Mouse (Mus musculus): ENCODE measurements around the gene Phactr3. TPM values are rescaled to one million over a fixed set of nuclear protein-coding genes. Genes with fewer than 3 reads are reported as not detected.
"Not testable (repeated sequence)": the region's sequence is repeated elsewhere in the genome, so short reads cannot be mapped to it uniquely, and the experiment has no call there.

The Phactr3 gene
- polyA plus RNA-seq (2015; fragmentation: Nextera tagmentation; extraction: Ambion mirVana): 40.4 and 41.2 TPM in 2 replicates

DNA sequence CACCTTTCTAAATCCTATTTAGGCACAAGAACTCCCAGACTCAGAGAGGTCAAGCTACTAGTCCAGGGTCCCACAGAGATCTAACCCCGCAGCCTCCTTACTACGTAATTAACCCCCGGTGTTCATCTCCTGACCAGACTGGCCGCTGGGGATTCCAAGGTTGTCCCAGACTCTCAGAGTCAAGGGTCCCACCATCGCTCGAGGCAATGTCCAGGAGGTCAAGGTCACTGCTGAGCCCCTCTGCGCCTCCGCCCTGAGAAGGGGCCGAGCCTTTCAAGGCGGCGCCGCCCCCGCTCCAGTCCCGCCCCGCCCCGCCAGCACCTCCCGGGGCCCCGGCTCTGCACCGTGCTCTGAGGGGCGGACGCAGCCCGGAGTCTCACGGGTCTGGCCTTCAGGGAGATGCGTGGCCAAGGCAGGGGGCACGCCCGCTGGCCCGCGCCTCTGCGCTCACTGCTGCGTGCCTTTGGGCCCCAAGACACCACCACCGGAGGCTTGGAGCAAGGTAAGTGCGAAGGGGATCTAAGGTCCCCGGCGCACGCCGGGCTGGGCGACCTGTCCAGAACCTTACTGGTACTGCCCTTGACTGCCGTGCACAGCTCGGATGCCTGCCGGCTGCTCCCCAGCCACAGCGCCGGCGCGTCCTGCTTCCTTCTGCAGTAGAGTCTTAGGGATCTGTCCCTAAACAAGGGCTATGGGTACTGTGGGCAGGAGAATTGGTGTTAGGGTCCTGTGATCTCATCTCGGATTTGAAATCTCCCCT lies at the start of gene Phactr3:
Gene Phactr3 (plus strand): TSS at position 175 of the 760 bp plus-strand sequence.
- WGBS: 2% methylated on average over 45 of the region's 45 CpGs
- H3K4me3 ChIP-seq: peak within 1 kb of the TSS; percentile 47
- peak within 1 kb of the TSS; percentile 97 for H3K4me2 ChIP-seq
- peaks cover 28% of the 10 kb centered on the region for H3K27me3 ChIP-seq
- H3K4me1 ChIP-seq (replicated peaks): peaks cover 23% of the 10 kb centered on the region
- peak; percentile 71 for ATAC-seq (ENCODE audit: low read depth)
- H3K9me3 ChIP-seq: no peaks in the 10 kb centered on the region
- H3K27ac ChIP-seq (replicated peaks): no peak within 1 kb of the TSS
- H3K9ac ChIP-seq: peak within 1 kb of the TSS; percentile 73
- no peaks in the 10 kb centered on the region for H3K36me3 ChIP-seq

DNA sequence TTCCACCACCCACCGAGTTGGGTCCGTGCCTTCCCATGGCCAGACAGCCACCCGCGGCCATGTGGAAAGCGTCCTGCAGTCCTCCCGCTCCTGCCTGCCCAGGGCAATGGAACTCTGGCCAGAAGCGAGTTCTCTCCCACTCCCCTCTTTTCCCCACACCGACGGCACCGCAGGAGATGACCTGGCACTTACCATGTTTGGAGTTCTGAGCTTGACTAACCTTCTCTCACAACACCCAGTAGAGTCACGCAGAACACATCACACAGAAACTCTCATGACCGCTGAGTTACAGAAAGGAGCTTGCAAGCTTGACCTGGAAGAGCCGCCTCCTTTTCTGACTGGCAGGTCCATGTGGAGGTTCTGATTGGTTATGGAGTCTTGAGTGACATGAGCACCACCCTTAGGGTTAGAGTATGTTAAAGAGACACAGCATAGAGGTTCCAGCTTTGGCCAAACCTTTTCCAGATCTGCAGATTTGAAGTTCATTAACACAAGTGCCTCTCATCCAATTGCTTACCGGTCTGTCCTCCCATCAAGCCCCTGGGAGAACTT lies 40.5 kb upstream of the Phactr3 start, which contains the start of gene Zfp931:
Gene Zfp931 (minus strand): TSS at position 311 of the 552 bp plus-strand sequence.
- H3K9ac ChIP-seq: peak within 1 kb of the TSS; percentile 63
- not testable (repeated sequence) for ATAC-seq (ENCODE audit: low read depth); H3K27ac ChIP-seq (replicated peaks); H3K36me3 ChIP-seq; H3K4me1 ChIP-seq (replicated peaks); H3K9me3 ChIP-seq; H3K27me3 ChIP-seq
- H3K4me3 ChIP-seq: peak within 1 kb of the TSS; percentile 43
- H3K4me2 ChIP-seq: peak within 1 kb of the TSS; percentile 54
- 0% methylated on average over 4 of the region's 14 CpGs for WGBS

GRCm38 (mm10) chr2:178089586-178089985 lies 29.2 kb upstream of the Phactr3 start:
- Histone ChIP-seq H3K9ac (no peak overlapping the region), H3K27ac (replicated peaks) (no peak overlapping the region), H3K36me3 (no peaks in the 10 kb centered on the region), H3K4me2 (no peak overlapping the region), H3K27me3 (no peaks in the 10 kb centered on the region), H3K4me1 (replicated peaks) (no peaks in the 10 kb centered on the region), H3K9me3 (no peaks in the 10 kb centered on the region), H3K4me3 (no peak overlapping the region)
- no peak for ATAC-seq (ENCODE audit: low read depth)

GRCm38 (mm10) chr2:178098021-178098420 lies 20.8 kb upstream of the Phactr3 start:
- no peaks in the 10 kb centered on the region for H3K27me3 ChIP-seq

GRCm38 (mm10) chr2:178101957-178102356 lies 16.8 kb upstream of the Phactr3 start:
- Histone ChIP-seq H3K36me3 (no peaks in the 10 kb centered on the region), H3K4me2 (no peak overlapping the region), H3K4me3 (no peak overlapping the region), H3K27ac (replicated peaks) (no peak overlapping the region), H3K9me3 (no peaks in the 10 kb centered on the region), H3K27me3 (no peaks in the 10 kb centered on the region), H3K9ac (no peak overlapping the region), H3K4me1 (replicated peaks) (no peaks in the 10 kb centered on the region)
- peak; percentile 68 for ATAC-seq (ENCODE audit: low read depth)
- 11% methylated on average over 7 of the region's 7 CpGs for WGBS

More at GRCm38 (mm10) chr2:178098021-178098420, 20.8 kb upstream of the Phactr3 start:
- H3K4me2 ChIP-seq: no peak overlapping the region
- ATAC-seq (ENCODE audit: low read depth): no peak
- H3K9me3 ChIP-seq: no peaks in the 10 kb centered on the region
- H3K9ac ChIP-seq: no peak overlapping the region
- 8% methylated on average over 2 of the region's 2 CpGs for WGBS
- H3K4me3 ChIP-seq: no peak overlapping the region
- no peaks in the 10 kb centered on the region for H3K4me1 ChIP-seq (replicated peaks)
- H3K36me3 ChIP-seq: no peaks in the 10 kb centered on the region
- no peak overlapping the region for H3K27ac ChIP-seq (replicated peaks)

GRCm38 (mm10) chr2:178117946-178118345 lies 829 bp upstream of the Phactr3 start:
- H3K27ac ChIP-seq (replicated peaks): no peak overlapping the region
- H3K4me1 ChIP-seq (replicated peaks): peaks cover 23% of the 10 kb centered on the region
- no peak overlapping the region for H3K9ac ChIP-seq
- WGBS: 20% methylated on average over 12 of the region's 12 CpGs
- no peak overlapping the region for H3K4me2 ChIP-seq
- H3K36me3 ChIP-seq: no peaks in the 10 kb centered on the region
- no peak overlapping the region for H3K4me3 ChIP-seq
- ATAC-seq (ENCODE audit: low read depth): no peak
- no peaks in the 10 kb centered on the region for H3K9me3 ChIP-seq
- peaks cover 28% of the 10 kb centered on the region for H3K27me3 ChIP-seq

DNA sequence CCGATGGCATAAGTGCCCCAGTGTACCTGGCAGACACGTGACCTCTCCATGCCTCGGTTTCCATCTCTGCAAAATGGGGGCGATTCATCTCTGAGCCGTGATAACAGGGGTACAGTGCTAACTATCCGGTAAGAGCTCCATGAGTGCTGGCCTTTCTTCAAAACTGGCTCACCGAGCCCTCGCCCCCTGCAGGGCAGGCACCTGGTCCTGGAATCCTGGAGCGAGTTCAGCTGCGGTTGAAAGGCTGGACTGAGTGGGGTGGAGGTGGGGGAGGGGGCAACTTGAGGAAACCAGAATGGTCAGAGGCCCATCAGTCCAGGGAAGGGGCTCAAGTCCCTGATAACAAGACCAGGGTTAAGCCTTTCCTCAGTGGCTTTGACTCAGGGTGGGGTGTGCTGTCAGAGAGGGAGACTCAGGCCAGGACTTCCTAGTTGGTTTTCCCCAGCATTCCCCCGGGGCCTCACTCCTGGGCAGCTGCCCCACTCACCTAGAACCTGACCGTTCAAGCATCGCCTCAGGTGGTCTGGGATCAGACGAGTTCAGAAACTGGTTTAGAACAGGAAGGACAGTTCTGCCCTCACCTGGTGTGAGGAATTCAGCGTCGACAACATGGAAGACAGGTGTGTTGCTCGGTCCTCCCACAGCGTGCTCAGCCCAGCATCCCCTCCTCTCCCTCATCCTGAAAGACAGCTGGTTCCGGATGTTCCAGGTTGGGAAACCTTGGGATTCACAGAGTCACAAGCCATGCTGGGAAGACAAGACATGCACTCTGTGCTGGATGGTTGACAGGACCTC lies 983 bp downstream of the Phactr3 start:
- Histone ChIP-seq H3K4me2 (peak overlapping the region; percentile 97), H3K27ac (replicated peaks) (no peak overlapping the region), H3K4me1 (replicated peaks) (peaks cover 23% of the 10 kb centered on the region), H3K4me3 (peak overlapping the region; percentile 47), H3K9ac (peak overlapping the region; percentile 73), H3K36me3 (no peaks in the 10 kb centered on the region), H3K27me3 (peaks cover 28% of the 10 kb centered on the region), H3K9me3 (no peaks in the 10 kb centered on the region)
- WGBS: 28% methylated on average over 19 of the region's 19 CpGs
- ATAC-seq (ENCODE audit: low read depth): peak; percentile 6; the same call in 1 of the 2 replicates

DNA sequence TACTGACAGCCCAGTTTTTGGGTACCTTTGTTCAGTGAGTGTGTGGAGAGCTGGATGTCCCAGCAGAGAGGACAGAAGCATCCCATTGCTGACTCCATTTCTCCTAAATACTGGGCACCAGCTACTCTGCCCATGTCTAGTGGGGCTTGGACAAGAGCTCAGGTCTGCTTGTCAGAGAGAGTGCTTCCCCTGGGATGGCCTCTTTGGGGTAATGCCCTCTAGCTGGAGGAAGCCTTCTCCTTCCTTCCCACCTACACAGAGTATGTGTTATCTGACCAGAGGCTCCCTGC lies 1.5 kb downstream of the Phactr3 start:
- Histone ChIP-seq H3K4me3 (no peak overlapping the region), H3K9ac (no peak overlapping the region), H3K27me3 (peaks cover 28% of the 10 kb centered on the region), H3K4me1 (replicated peaks) (peaks cover 23% of the 10 kb centered on the region), H3K9me3 (no peaks in the 10 kb centered on the region), H3K27ac (replicated peaks) (no peak overlapping the region), H3K36me3 (no peaks in the 10 kb centered on the region), H3K4me2 (no peak overlapping the region)
- no peak for ATAC-seq (ENCODE audit: low read depth)

GRCm38 (mm10) chr2:178120651-178121374 lies 2.0 kb downstream of the Phactr3 start:
- Histone ChIP-seq H3K4me1 (replicated peaks) (peaks cover 23% of the 10 kb centered on the region), H3K36me3 (no peaks in the 10 kb centered on the region), H3K9me3 (no peaks in the 10 kb centered on the region), H3K27me3 (peaks cover 28% of the 10 kb centered on the region), H3K9ac (no peak overlapping the region), H3K4me2 (no peak overlapping the region), H3K27ac (replicated peaks) (no peak overlapping the region), H3K4me3 (no peak overlapping the region)
- 89% methylated on average over 8 of the region's 8 CpGs for WGBS
- no peak for ATAC-seq (ENCODE audit: low read depth)

- Histone ChIP-seq H3K9ac (no peak overlapping the region), H3K36me3 (no peaks in the 10 kb centered on the region), H3K4me1 (replicated peaks) (peaks cover 23% of the 10 kb centered on the region), H3K4me2 (no peak overlapping the region), H3K4me3 (no peak overlapping the region), H3K27ac (replicated peaks) (no peak overlapping the region), H3K9me3 (no peaks in the 10 kb centered on the region), H3K27me3 (peaks cover 28% of the 10 kb centered on the region)
- no peak for ATAC-seq (ENCODE audit: low read depth)
- 15% methylated on average over 2 of the region's 2 CpGs for WGBS
These were observed 2.6 kb downstream of the Phactr3 start for GRCm38 (mm10) chr2:178121375-178121688.

DNA sequence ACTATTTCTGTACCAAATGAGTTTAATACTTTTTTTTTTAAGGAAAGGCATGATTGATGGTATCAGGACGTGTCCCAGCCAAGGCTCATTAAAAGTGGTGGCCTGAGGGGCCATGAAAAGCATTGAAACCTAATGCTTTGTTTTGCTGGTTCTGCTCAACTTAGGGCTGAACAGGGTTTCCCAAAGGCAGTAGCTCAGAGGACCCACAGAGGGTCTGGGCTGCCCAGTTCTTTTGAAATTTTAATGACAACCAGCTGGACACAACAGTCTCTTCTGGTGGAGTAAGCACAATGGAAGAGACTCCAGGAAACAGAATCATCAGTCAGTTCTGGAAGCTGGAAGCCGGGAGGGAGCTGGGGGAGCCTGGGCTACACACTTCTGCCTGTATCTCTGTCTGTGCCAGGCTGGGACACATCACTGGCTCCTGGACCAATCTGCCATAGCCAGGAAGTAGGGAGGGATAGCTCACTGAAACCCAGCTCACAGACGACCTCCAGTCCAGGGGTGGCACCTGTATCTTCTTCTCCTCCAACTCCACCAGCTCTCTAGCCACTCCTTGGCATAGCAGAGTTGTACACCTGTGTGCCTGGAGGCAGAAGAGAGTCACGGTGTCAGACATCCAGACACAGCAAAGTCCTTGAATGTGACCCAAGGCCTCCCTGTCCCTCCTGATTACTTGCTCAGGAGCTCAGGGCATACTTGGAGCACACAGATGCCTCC lies 3.3 kb downstream of the Phactr3 start:
- Histone ChIP-seq H3K27ac (replicated peaks) (no peak overlapping the region), H3K9ac (no peak overlapping the region), H3K36me3 (no peaks in the 10 kb centered on the region), H3K4me3 (no peak overlapping the region), H3K4me2 (no peak overlapping the region), H3K9me3 (no peaks in the 10 kb centered on the region), H3K27me3 (peaks cover 28% of the 10 kb centered on the region), H3K4me1 (replicated peaks) (peaks cover 23% of the 10 kb centered on the region)
- WGBS: 25% methylated on average over 4 of the region's 4 CpGs
- no peak for ATAC-seq (ENCODE audit: low read depth)
